Mouse (Mus musculus) limb, embryonic 12.5 days (tissue): ENCODE results near the gene Ogdhl. TPM values are rescaled to one million over a fixed set of nuclear protein-coding genes. Genes with fewer than 3 reads are reported as not detected.

Experiments used
- ATAC-seq: fragments of 200-750 bp; cut with Nextera tagmentation; 2 replicates; pipeline ENCODE4 v1.8.0; 2017; ENCODE audit warnings: low read depth, moderate TSS enrichment; ENCODE audit not compliant: insufficient number of reproducible peaks, insufficient read depth, low FRiP score, low TSS enrichment
- H3K27ac ChIP-seq: fragments of 300-500 bp; sonication (generic); 2 replicates; pipeline ENCODE4 v1.5.1; 2016; ENCODE audit warnings: mild to moderate bottlenecking, moderate library complexity
- H3K27me3 ChIP-seq: fragments of 300-500 bp; sonication (generic); 2 replicates; pipeline ENCODE4 v1.6.1; 2016; ENCODE audit warnings: mild to moderate bottlenecking, moderate library complexity
- H3K36me3 ChIP-seq: fragments of 300-500 bp; sonication (generic); 2 replicates; pipeline ENCODE4 v1.6.1; 2016; ENCODE audit warnings: mild to moderate bottlenecking, moderate library complexity
- H3K4me1 ChIP-seq: fragments of 300-500 bp; sonication (generic); replicated peaks from 2 replicates; pipeline ENCODE4 v1.6.1; 2016
- H3K4me2 ChIP-seq: fragments of 300-500 bp; sonication (generic); 2 replicates; pipeline ENCODE4 v1.6.1; 2016; ENCODE audit warnings: mild to moderate bottlenecking, moderate library complexity
- H3K4me3 ChIP-seq: fragments of 300-500 bp; sonication (generic); replicated peaks from 2 replicates; pipeline ENCODE4 v1.5.1; 2016; ENCODE audit warnings: mild to moderate bottlenecking
- H3K9ac ChIP-seq: fragments of 300-500 bp; sonication (generic); replicated peaks from 2 replicates; pipeline ENCODE4 v1.6.1; 2016; ENCODE audit warnings: mild to moderate bottlenecking, moderate library complexity
- H3K9me3 ChIP-seq: fragments of 300-500 bp; sonication (generic); 2 replicates; pipeline ENCODE4 v1.6.1; 2016; ENCODE audit warnings: mild to moderate bottlenecking, moderate library complexity
- WGBS: fragments of 180-500 bp; shearing (Covaris S2); methylation state at CpG from one replicate; pipeline ENCODE4 v1.1.7; 2016; 5-methylcytosine and 5-hydroxymethylcytosine counted together
- polyA plus RNA-seq: library from polyadenylated mRNA; unstranded; fragments of >200 nt; fragmentation: Nextera tagmentation; extraction: Ambion mirVana; gene quantifications from 2 replicates; pipeline ENCODE4 v1.2.1, GENCODE M21; 2016

Gene Ogdhl
- polyA plus RNA-seq, 1 experiment from 2014 or later, result 19.1 TPM

DNA sequence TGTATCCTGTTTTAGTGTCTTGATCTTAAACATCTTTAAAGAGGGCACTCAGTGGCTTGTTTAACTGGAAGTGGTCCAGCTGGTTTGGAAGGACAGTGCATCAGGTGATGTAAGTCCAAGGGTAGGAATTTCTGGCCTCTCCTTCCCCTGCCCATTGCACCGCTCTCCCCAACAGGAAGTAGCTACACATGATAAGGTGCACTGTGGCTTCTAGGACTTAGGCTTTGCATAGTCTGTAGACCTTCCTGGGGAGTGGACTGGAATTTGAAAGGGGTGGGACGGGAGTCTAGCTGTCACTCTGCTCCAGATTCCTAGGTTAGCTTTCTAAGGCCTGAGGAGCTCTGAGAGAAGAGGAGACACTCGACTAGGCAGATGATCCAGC, 58.3 kb downstream of the Ogdhl start:
- Histone ChIP-seq H3K27me3 (peaks cover 33% of the 10 kb centered on the region), H3K4me2 (no peak overlapping the region), H3K9me3 (no peaks in the 10 kb centered on the region), H3K27ac (no peak overlapping the region), H3K4me3 (no peak overlapping the region), H3K4me1 (peaks cover 23% of the 10 kb centered on the region), H3K36me3 (no peaks in the 10 kb centered on the region), H3K9ac (no peak overlapping the region)
- ATAC-seq, result no peak
- 36% methylated on average over 3 of the region's 3 CpGs for WGBS

DNA sequence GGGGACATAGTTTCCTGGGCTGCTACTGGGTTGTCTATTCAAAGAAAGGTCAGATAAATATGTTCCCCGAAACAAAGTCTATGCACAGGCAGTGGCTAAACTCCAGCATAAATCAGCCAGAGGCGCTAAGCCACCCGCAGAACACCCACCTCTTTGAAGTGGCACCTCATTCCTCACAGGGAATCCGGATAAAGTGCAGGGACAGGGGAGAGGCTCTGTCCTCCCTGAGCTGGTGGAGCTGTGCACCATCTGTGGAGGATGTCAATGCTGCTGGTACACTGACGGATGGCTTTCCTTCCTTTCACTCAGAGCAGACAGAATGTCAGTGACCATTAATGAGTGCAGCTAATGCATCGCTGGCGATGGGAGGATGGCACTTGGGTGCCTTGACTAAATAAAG, 59.2 kb downstream of the Ogdhl start:
- WGBS, result 6% methylated on average over 7 of the region's 7 CpGs
- Histone ChIP-seq H3K4me3 (no peak overlapping the region), H3K4me2 (no peak overlapping the region)

DNA sequence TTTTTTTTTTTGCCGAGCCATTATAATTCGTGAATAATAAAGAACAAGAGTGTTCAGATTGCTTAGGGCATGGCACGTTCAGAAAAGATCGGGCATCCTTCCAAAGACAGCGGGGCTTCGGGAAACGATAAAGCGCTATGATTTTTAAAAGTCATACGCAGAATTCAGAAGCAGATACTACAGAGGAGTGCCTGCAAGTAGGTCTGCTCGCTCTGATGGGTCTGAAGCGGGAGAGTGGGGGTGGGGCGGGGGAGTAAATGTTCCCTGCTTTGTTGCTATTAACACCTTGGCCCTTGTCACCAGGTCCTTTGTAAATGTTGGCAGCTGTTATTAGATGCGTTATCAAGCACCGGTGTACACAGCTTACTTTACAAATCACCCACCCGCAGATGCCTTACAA, 59.8 kb downstream of the Ogdhl start:
- Histone ChIP-seq H3K27me3 (peaks cover 33% of the 10 kb centered on the region), H3K36me3 (no peaks in the 10 kb centered on the region), H3K4me3 (no peak overlapping the region), H3K4me1 (peaks cover 20% of the 10 kb centered on the region), H3K27ac (no peak overlapping the region), H3K9ac (no peak overlapping the region), H3K9me3 (no peaks in the 10 kb centered on the region), H3K4me2 (no peak overlapping the region; the same call in 1 of the 2 replicates)
- no peak for ATAC-seq
- 34% methylated on average over 15 of the region's 15 CpGs for WGBS

More for the DNA sequence above, 59.2 kb downstream of the Ogdhl start:
- Histone ChIP-seq H3K27ac (no peak overlapping the region), H3K9me3 (no peaks in the 10 kb centered on the region), H3K4me1 (peaks cover 22% of the 10 kb centered on the region), H3K27me3 (peaks cover 33% of the 10 kb centered on the region), H3K36me3 (no peaks in the 10 kb centered on the region), H3K9ac (no peak overlapping the region)
- ATAC-seq, result no peak

- peak; percentile 85 for ATAC-seq
- Histone ChIP-seq H3K4me3 (no peak within 1 kb of the TSS), H3K27ac (no peak within 1 kb of the TSS), H3K9ac (no peak within 1 kb of the TSS), H3K36me3 (no peaks in the 10 kb centered on the region), H3K27me3 (no peaks in the 10 kb centered on the region), H3K4me2 (peak within 1 kb of the TSS; percentile 23), H3K4me1 (peaks cover 5% of the 10 kb centered on the region; the same call in 1 of the 2 replicates), H3K9me3 (no peaks in the 10 kb centered on the region)
- WGBS, result 2% methylated on average over 13 of the region's 13 CpGs
Measured at GRCm38 (mm10) chr14:32388196-32388595, 66.4 kb downstream of the Ogdhl start, which contains the start of gene 1700024G13Rik. 1700024G13Rik (minus strand) TSS chr14:32388391.

Other genes with a start within 250 kb of the Ogdhl start
- 16.2 and 18.2 TPM in 2 replicates for gene Oxnad1, start 236.6 kb upstream of the Ogdhl start, polyA plus RNA-seq
- gene Dph3, start 236.3 kb upstream of the Ogdhl start, polyA plus RNA-seq, result 76.7 and 78.6 TPM in 2 replicates
- not detected in 2 replicates for gene Msmb, start 180.0 kb upstream of the Ogdhl start, polyA plus RNA-seq
- gene Ncoa4, start 162.2 kb upstream of the Ogdhl start, polyA plus RNA-seq, result 69.5 and 76.8 TPM in 2 replicates
- 272 and 281 TPM in 2 replicates for gene Timm23, start 120.1 kb upstream of the Ogdhl start, polyA plus RNA-seq
- gene Parg, start 120.1 kb upstream of the Ogdhl start, polyA plus RNA-seq, result 64.4 and 65.8 TPM in 2 replicates
- not detected in 2 replicates for gene 1700024G13Rik, start 66.4 kb downstream of the Ogdhl start, polyA plus RNA-seq
- not detected in 2 replicates for gene Slc18a3, start 142.8 kb downstream of the Ogdhl start, polyA plus RNA-seq
- not detected in 2 replicates for gene Chat, start 144.0 kb downstream of the Ogdhl start, polyA plus RNA-seq
- gene Ercc6, start 191.5 kb downstream of the Ogdhl start, polyA plus RNA-seq, result 27.6 and 28.5 TPM in 2 replicates